Mouse (Mus musculus): ENCODE measurements at regions not wholly inside any gene's neighbourhood (a gene's known extent, or its start where the extent isn't known, plus 50 kb on each side); places are given as distances from the start of the nearest gene placed in this dataset.

DNA sequence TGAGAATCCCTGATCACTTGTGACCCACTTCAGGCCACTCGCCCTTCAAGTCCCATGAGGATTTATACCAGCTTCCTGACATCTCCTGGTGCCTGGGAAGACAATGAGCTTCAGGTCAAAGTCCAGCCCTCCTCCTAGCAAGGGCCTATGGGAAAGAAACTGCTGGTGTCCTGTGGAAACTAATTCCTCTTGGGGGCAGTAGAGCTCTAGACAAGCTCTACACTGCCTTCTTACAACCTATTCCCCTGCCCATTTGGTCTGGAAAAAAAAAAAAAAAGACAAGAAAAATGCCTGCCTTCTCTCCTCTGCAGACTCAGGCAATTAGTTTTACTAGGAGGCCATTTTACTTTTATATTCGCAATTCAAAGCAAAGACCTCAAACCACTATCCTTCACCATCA lies 132.6 kb upstream of the Olfr1324 start:
- TF ChIP-seq GATA1 (IDR thresholded peaks at IDR 0.05; ENCODE audit: low read length): no peak
- TF ChIP-seq TAL1 (IDR thresholded peaks at IDR 0.05; ENCODE audit: low read length): no peak
